Mouse (Mus musculus): ENCODE measurements around the gene Gimap3. TPM values are rescaled to one million over a fixed set of nuclear protein-coding genes. Genes with fewer than 3 reads are reported as not detected.

Gimap3 gene
- polyA plus RNA-seq, 1 experiment from 2014 or later = not detected

GRCm38 (mm10) chr6:48772030-48772429 lies 1.4 kb upstream of the Gimap3 start:
- H3K4me2 ChIP-seq = no peak overlapping the region
- no peak for ATAC-seq (ENCODE audit: insufficient number of reproducible peaks, low FRiP score, low TSS enrichment, low read depth)
- WGBS = 10% methylated on average over 8 of the region's 8 CpGs

DNA sequence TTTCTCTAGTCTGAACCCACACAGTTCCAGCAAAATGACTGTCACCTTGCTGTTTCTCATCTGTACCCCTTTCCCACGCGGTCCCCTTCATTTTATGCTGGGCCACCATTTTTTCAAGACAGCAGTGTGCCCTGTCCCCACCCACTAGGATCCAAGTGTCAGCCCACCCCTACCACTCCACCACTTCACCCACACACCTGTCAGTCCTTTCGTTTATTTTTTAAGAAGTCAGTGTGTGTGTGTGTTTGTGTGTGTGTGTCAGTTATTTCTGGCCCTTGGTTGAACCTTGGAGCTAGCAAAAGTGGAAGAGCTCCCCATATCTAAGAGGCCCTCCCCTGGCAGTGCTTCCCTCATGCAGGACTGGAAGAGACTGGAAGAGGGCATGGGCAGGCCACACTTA lies 1.7 kb downstream of the Gimap3 start:
- Histone ChIP-seq H3K36me3 (no peaks in the 10 kb centered on the region), H3K27me3 (no peaks in the 10 kb centered on the region)
- no peak for ATAC-seq (ENCODE audit: insufficient number of reproducible peaks, low FRiP score, low TSS enrichment, low read depth)

More at GRCm38 (mm10) chr6:48772030-48772429, 1.4 kb upstream of the Gimap3 start:
- Histone ChIP-seq H3K9ac (no peak overlapping the region), H3K4me1 (no peaks in the 10 kb centered on the region), H3K36me3 (no peaks in the 10 kb centered on the region), H3K9me3 (no peaks in the 10 kb centered on the region), H3K27me3 (no peaks in the 10 kb centered on the region), H3K4me3 (no peak overlapping the region), H3K27ac (no peak overlapping the region)

GRCm38 (mm10) chr6:48768178-48768869 lies 2.3 kb downstream of the Gimap3 start:
- no peaks in the 10 kb centered on the region for H3K27me3 ChIP-seq
- H3K9ac ChIP-seq = no peak overlapping the region
- H3K9me3 ChIP-seq = no peaks in the 10 kb centered on the region
- no peak overlapping the region for H3K27ac ChIP-seq
- H3K36me3 ChIP-seq = no peaks in the 10 kb centered on the region
- no peak for ATAC-seq (ENCODE audit: insufficient number of reproducible peaks, low FRiP score, low TSS enrichment, low read depth)
- H3K4me2 ChIP-seq = no peak overlapping the region
- 73% methylated on average over 9 of the region's 9 CpGs for WGBS
- H3K4me1 ChIP-seq = no peaks in the 10 kb centered on the region
- H3K4me3 ChIP-seq = no peak overlapping the region

More for the DNA sequence above, 1.7 kb downstream of the Gimap3 start:
- Histone ChIP-seq H3K4me2 (no peak overlapping the region), H3K9me3 (no peaks in the 10 kb centered on the region), H3K4me1 (no peaks in the 10 kb centered on the region), H3K4me3 (no peak overlapping the region), H3K27ac (no peak overlapping the region), H3K9ac (no peak overlapping the region)
- 87% methylated on average over 3 of the region's 3 CpGs for WGBS

- no peak overlapping the region for H3K4me3 ChIP-seq
- H3K27me3 ChIP-seq = no peaks in the 10 kb centered on the region
- H3K9me3 ChIP-seq = no peaks in the 10 kb centered on the region
- H3K9ac ChIP-seq = no peak overlapping the region
- H3K4me2 ChIP-seq = no peak overlapping the region
- H3K27ac ChIP-seq = no peak overlapping the region
- WGBS = 91% methylated on average over 10 of the region's 10 CpGs
- no peak for ATAC-seq (ENCODE audit: insufficient number of reproducible peaks, low FRiP score, low TSS enrichment, low read depth)
- no peaks in the 10 kb centered on the region for H3K4me1 ChIP-seq
- no peaks in the 10 kb centered on the region for H3K36me3 ChIP-seq
Measured at GRCm38 (mm10) chr6:48764496-48764895, 6.2 kb downstream of the Gimap3 start.

DNA sequence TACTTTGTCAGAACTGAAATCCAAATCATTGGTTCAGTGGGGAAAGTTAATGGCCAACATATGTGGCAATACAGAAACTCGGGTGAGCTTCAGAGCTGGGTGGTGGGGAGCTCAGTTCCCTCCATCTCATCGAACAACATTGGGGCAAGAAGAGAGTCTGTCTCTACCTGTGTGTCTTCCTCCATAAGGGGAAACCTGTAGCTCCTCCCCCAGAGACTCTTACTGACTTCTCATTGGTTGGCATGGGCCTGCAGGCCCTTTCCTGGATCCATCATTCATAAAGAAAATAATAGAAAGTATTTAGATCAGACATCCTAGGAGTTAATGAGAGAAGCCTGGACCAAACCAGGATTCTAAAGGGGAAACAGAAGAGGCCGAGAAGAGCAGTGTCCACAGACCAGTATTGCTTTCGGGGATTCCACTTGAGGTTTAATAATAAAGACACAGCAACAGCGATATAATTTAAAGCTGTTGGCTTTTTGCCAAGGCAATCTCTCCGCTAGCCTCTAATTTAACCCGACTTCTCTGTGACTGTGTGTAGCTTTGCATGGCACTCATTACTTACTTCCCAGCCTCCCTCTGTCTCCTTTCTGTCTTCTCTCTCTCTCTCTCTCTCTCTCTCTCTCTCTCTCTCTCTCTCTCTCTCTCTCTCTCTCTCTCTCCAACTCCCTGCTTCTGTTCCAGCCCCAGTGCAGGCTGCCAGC lies 6.9 kb downstream of the Gimap3 start:
- Histone ChIP-seq H3K9me3 (no peaks in the 10 kb centered on the region), H3K4me1 (no peaks in the 10 kb centered on the region), H3K27ac (no peak overlapping the region), H3K4me3 (no peak overlapping the region), H3K9ac (no peak overlapping the region), H3K36me3 (no peaks in the 10 kb centered on the region), H3K4me2 (no peak overlapping the region), H3K27me3 (no peaks in the 10 kb centered on the region)
- 33% methylated on average over 7 of the region's 7 CpGs for WGBS
- no peak for ATAC-seq (ENCODE audit: insufficient number of reproducible peaks, low FRiP score, low TSS enrichment, low read depth)

GRCm38 (mm10) chr6:48747091-48747966 lies 23.3 kb downstream of the Gimap3 start:
- no peak overlapping the region for H3K9ac ChIP-seq
- WGBS = 53% methylated on average over 7 of the region's 7 CpGs

GRCm38 (mm10) chr6:48745959-48746889 lies 24.4 kb downstream of the Gimap3 start, which contains the start of gene Gimap5:
Gimap5 (plus strand) TSS chr6:48746197.
- Histone ChIP-seq H3K9me3 (no peaks in the 10 kb centered on the region), H3K36me3 (no peaks in the 10 kb centered on the region), H3K27ac (peak within 1 kb of the TSS; percentile 47; the same call in 1 of the 2 replicates), H3K27me3 (peaks cover 37% of the 10 kb centered on the region), H3K4me2 (no peak within 1 kb of the TSS), H3K4me3 (no peak within 1 kb of the TSS), H3K9ac (no peak within 1 kb of the TSS), H3K4me1 (peaks cover 8% of the 10 kb centered on the region)
- ATAC-seq (ENCODE audit: insufficient number of reproducible peaks, low FRiP score, low TSS enrichment, low read depth) = no peak
- WGBS = 45% methylated on average over 16 of the region's 16 CpGs

More at GRCm38 (mm10) chr6:48747091-48747966, 23.3 kb downstream of the Gimap3 start:
- Histone ChIP-seq H3K4me1 (peaks cover 7% of the 10 kb centered on the region), H3K27me3 (peaks cover 26% of the 10 kb centered on the region), H3K4me3 (no peak overlapping the region), H3K36me3 (no peaks in the 10 kb centered on the region), H3K9me3 (no peaks in the 10 kb centered on the region), H3K27ac (no peak overlapping the region), H3K4me2 (no peak overlapping the region)
- ATAC-seq (ENCODE audit: insufficient number of reproducible peaks, low FRiP score, low TSS enrichment, low read depth) = no peak

DNA sequence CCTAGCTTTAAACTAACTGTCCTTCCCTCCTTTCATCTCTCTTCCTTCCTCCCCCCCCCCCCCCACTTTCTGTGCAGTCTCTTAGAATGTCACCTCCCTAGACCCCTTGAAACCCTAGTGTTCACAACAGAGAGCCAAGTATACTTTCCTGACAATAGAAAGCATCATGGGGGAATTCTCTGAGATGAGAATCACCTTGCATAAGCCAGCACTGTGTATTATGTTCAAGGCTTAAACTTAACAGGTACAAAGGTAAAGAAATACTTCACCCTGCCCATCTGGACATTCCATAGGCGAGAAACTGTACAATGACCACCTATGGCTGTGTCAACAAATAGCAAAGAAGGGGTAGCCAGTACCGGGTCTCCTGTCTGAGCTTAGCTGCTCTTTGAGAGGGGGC lies 25.2 kb downstream of the Gimap3 start:
- Histone ChIP-seq H3K9me3 (no peaks in the 10 kb centered on the region), H3K4me2 (no peak overlapping the region), H3K27me3 (peaks cover 42% of the 10 kb centered on the region), H3K36me3 (no peaks in the 10 kb centered on the region), H3K27ac (no peak overlapping the region), H3K9ac (no peak overlapping the region), H3K4me1 (peaks cover 8% of the 10 kb centered on the region), H3K4me3 (no peak overlapping the region)
- no peak for ATAC-seq (ENCODE audit: insufficient number of reproducible peaks, low FRiP score, low TSS enrichment, low read depth)
- 64% methylated on average over 2 of the region's 2 CpGs for WGBS

- Histone ChIP-seq H3K27ac (no peak overlapping the region), H3K9me3 (no peaks in the 10 kb centered on the region), H3K4me3 (peak overlapping the region; percentile 32), H3K4me1 (peaks cover 8% of the 10 kb centered on the region), H3K4me2 (peak overlapping the region; percentile 56), H3K27me3 (peaks cover 51% of the 10 kb centered on the region), H3K9ac (no peak overlapping the region), H3K36me3 (no peaks in the 10 kb centered on the region)
- ATAC-seq (ENCODE audit: insufficient number of reproducible peaks, low FRiP score, low TSS enrichment, low read depth) = no peak
- 5% methylated on average over 52 of the region's 52 CpGs for WGBS
Measured at GRCm38 (mm10) chr6:48742422-48743351, 28.0 kb downstream of the Gimap3 start.

DNA sequence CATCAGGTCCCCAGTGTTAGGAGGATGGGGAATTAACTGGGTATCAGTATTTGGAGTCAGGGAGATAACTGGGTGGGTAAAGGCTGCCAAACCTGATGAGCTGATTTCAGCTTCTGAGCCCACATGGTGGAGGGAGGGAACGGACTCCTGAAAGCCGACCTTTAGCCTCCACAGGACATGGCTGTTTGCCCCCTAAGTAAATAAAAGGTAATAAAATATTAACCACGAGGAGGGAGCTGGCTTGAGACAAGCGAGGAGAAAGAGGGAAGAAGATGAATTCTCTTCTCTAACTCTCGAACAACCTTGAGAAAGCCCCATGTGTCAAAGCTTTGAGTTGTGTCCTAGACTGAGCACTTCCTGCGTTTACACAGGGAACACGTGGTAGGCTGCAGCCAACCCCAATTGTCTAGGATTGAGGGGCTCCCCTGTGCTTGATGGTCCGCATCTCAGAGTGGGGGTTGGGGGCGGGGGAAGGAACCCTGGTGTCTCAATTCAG lies 28.9 kb downstream of the Gimap3 start:
- no peaks in the 10 kb centered on the region for H3K9me3 ChIP-seq
- no peak for ATAC-seq (ENCODE audit: insufficient number of reproducible peaks, low FRiP score, low TSS enrichment, low read depth)
- H3K4me1 ChIP-seq = peaks cover 8% of the 10 kb centered on the region
- H3K27ac ChIP-seq = no peak overlapping the region
- H3K36me3 ChIP-seq = no peaks in the 10 kb centered on the region
- H3K27me3 ChIP-seq = peaks cover 51% of the 10 kb centered on the region
- 23% methylated on average over 9 of the region's 9 CpGs for WGBS
- no peak overlapping the region for H3K4me3 ChIP-seq
- no peak overlapping the region for H3K9ac ChIP-seq
- H3K4me2 ChIP-seq = no peak overlapping the region

All from limb, embryonic 15.5 days (tissue).